Mouse (Mus musculus): Measurements from ENCODE around the gene Ube2o. TPM values are rescaled to one million over a fixed set of nuclear protein-coding genes. Genes with fewer than 3 reads are reported as not detected.
"Not testable (repeated sequence)": the region's sequence is repeated elsewhere in the genome, so short reads cannot be mapped to it uniquely, and the experiment has no call there.

The Ube2o gene
- total and polyA plus RNA-seq, 2 experiments from 2014 or later = 31.3 to 112 TPM

DNA sequence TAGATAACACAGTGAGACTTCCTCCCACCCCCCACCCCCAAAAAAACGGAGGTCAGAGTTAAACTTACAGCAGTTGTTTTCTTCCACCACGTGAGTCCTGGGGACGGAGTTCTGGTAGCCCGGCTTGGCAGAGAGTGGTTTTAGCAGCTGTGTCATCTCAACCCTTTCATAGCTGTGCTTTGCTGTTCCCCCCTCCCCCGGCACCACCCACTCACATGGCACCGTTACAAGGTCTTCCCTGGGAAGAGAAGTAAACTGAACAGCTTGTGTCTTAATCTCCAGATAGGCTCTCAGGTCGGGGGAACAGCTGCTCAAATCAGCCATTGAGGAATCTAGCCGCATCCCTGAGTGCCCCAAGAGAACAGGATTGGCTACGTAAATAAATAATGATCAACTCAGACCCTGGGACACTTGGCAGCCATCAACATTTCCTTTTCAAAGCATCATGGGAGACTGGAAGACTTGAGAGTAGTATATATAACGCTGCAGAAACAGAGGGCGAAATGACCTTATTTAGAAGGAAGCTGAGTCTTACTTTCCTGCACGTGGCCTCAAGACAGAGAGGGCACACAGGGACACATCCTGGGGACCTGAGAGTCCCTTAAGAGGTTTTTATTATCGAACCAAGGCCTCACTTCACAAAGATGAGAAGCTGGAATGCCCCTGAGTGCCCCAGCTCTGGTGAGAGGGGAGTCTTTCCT is 86.6 kb downstream of the Ube2o start:
- peak; percentile 64 for DNase-seq (ENCODE audit: low spot score)
- WGBS = 33% methylated on average over 13 of the region's 13 CpGs
- no peak for ATAC-seq
- no peak for TF ChIP-seq CTCF (IDR thresholded peaks at IDR 0.05; ENCODE audit: low read depth)
- no peaks in the 10 kb centered on the region for H3K27me3 ChIP-seq (ENCODE audit: insufficient read depth, low read length)
- no peak overlapping the region for H3K4me3 ChIP-seq (ENCODE audit: low read length)
- no peaks in the 10 kb centered on the region for H3K4me1 ChIP-seq (ENCODE audit: insufficient read depth, low read length)
- H3K9me3 ChIP-seq (ENCODE audit: low read length) = no peaks in the 10 kb centered on the region
- no peak overlapping the region for H3K4me2 ChIP-seq (ENCODE audit: low read depth, low read length)
- H3K9ac ChIP-seq (replicated peaks; ENCODE audit: low read length) = no peak overlapping the region
- no peaks in the 10 kb centered on the region for H3K36me3 ChIP-seq (ENCODE audit: insufficient read depth, low read length)
- H3K27ac ChIP-seq = 0 out of 2 replicates have a peak overlapping the region, but pooled peaks have one; percentile 32

DNA sequence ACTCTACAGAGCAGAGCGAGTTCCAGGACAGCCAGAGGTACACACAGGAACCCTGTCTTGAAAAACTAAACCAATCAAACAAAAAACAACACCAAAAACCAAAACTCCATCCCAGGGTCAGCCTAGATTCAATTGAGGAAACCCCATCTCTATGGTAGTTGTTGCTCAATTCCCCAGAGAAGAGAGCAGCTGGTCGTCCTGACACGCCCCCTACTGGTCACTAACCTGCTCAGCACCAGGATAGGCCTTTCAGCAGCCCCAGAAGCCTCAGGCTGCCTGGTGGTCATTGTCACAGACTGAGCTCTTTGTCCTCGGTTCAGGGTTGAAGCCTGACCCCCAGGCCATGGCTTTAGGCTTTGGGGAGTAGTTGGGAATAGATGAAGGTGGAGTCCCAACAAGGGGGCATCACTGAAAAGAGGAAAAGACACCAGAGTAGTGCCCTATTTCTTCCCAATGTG is 87.4 kb downstream of the Ube2o start, which contains the start of gene Prpsap1:
TSS of gene Prpsap1 (minus strand) at position 408 of the 458 bp plus-strand sequence.
- Histone ChIP-seq H3K27ac (0 out of 2 replicates have a peak within 1 kb of the TSS, but pooled peaks have one; percentile 32), H3K9ac (replicated peaks; ENCODE audit: low read length) (no peak within 1 kb of the TSS), H3K4me3 (ENCODE audit: low read length) (no peak within 1 kb of the TSS), H3K4me2 (ENCODE audit: low read depth, low read length) (no peak within 1 kb of the TSS), H3K9me3 (ENCODE audit: low read length) (no peaks in the 10 kb centered on the region), H3K36me3 (ENCODE audit: insufficient read depth, low read length) (no peaks in the 10 kb centered on the region), H3K27me3 (ENCODE audit: insufficient read depth, low read length) (no peaks in the 10 kb centered on the region), H3K4me1 (ENCODE audit: insufficient read depth, low read length) (peaks cover 5% of the 10 kb centered on the region; the same call in 1 of the 2 replicates)
- DNase-seq (ENCODE audit: low spot score) = peak; percentile 63
- 27% methylated on average over 4 of the region's 4 CpGs for WGBS
- ATAC-seq = no peak
- TF ChIP-seq CTCF (IDR thresholded peaks at IDR 0.05; ENCODE audit: low read depth) = peak; percentile 71

DNA sequence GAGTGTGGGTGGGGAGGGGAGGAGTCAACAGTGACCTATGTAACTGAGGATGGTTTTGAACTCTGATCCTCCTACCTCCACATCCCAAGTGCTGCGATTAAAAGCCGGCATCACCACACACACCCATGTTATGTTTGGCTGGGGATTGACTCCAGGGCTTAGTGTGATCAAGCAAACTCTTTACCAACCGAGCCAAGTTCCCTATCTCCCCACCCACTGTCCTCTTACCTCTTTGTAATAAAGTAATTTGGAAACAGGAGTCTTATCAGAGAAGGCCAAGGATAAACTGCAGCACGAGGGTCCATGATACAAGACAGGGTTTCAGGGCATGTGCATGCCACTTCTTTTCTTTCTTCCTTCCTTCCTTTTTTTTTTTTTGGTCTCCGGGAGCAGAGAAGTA is 88.1 kb downstream of the Ube2o start:
- Histone ChIP-seq H3K4me1 (ENCODE audit: insufficient read depth, low read length) (peaks cover 5% of the 10 kb centered on the region; the same call in 1 of the 2 replicates), H3K4me2 (ENCODE audit: low read depth, low read length) (no peak overlapping the region), H3K27ac (no peak overlapping the region), H3K36me3 (ENCODE audit: insufficient read depth, low read length) (no peaks in the 10 kb centered on the region), H3K4me3 (ENCODE audit: low read length) (no peak overlapping the region), H3K9ac (replicated peaks; ENCODE audit: low read length) (no peak overlapping the region), H3K9me3 (ENCODE audit: low read length) (no peaks in the 10 kb centered on the region), H3K27me3 (ENCODE audit: insufficient read depth, low read length) (no peaks in the 10 kb centered on the region)
- TF ChIP-seq CTCF (IDR thresholded peaks at IDR 0.05; ENCODE audit: low read depth) = no peak
- DNase-seq (ENCODE audit: low spot score) (no peak), ATAC-seq (no peak)
- 81% methylated on average over 5 of the region's 5 CpGs for WGBS

DNA sequence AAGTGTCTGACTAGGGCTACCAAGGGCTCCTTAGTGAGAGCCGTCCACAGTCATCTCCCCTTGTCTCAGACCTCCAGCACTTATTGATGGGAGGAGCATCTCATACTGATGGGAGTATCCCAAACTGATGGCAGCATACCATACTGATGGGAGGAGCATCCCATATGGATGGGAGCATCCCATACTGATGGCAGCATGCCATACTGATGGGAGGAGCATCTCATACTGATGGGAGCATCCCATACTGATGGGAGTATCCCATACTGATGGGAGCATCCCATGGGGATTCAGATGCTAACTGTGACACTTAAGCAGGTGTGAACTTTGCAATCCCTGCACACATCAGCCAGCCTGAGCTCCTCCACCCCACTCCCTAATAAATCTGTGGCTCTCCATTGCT is 88.7 kb downstream of the Ube2o start:
- WGBS = 70% methylated on average over 1 of the region's 1 CpGs
- not testable (repeated sequence) for H3K4me2 ChIP-seq (ENCODE audit: low read depth, low read length)

DNA sequence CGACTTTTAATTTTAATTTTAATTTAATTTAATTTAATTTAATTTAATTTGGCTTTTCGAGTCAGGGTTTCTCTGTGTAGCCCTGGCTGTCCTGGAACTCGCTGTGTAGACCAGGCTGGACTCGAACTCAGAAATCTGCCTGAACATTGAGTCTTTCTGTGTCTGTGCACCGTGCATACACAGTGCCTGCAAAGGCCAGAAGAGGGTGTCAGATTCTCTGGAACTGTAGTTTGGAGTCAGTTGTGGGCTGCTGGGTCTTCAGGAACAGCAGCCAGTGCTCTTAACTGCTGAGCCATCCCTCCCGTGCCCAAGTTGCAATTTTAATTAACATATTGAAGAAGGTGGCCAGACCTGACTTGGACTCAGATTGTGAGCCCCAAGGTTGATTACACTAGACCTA is 89.9 kb downstream of the Ube2o start:
- H3K9ac ChIP-seq (replicated peaks; ENCODE audit: low read length) = no peak overlapping the region
- 0 out of 2 replicates have a peak, but pooled peaks have one; percentile 9 for TF ChIP-seq CTCF (IDR thresholded peaks at IDR 0.05; ENCODE audit: low read depth)
- H3K4me3 ChIP-seq (ENCODE audit: low read length) = no peak overlapping the region
- H3K27me3 ChIP-seq (ENCODE audit: insufficient read depth, low read length) = no peaks in the 10 kb centered on the region
- no peaks in the 10 kb centered on the region for H3K9me3 ChIP-seq (ENCODE audit: low read length)
- ATAC-seq = no peak
- H3K27ac ChIP-seq = no peak overlapping the region
- no peak overlapping the region for H3K4me2 ChIP-seq (ENCODE audit: low read depth, low read length)
- H3K4me1 ChIP-seq (ENCODE audit: insufficient read depth, low read length) = peaks cover 5% of the 10 kb centered on the region; the same call in 1 of the 2 replicates
- H3K36me3 ChIP-seq (ENCODE audit: insufficient read depth, low read length) = peaks cover under 1% of the 10 kb centered on the region; the same call in 1 of the 2 replicates
- WGBS = 67% methylated on average over 6 of the region's 6 CpGs
- DNase-seq (ENCODE audit: low spot score) = no peak

More for the DNA sequence above, 88.7 kb downstream of the Ube2o start:
- not testable (repeated sequence) for H3K9ac ChIP-seq (replicated peaks; ENCODE audit: low read length); H3K4me1 ChIP-seq (ENCODE audit: insufficient read depth, low read length); H3K9me3 ChIP-seq (ENCODE audit: low read length); H3K27ac ChIP-seq; DNase-seq (ENCODE audit: low spot score); H3K36me3 ChIP-seq (ENCODE audit: insufficient read depth, low read length); ATAC-seq; H3K4me3 ChIP-seq (ENCODE audit: low read length); H3K27me3 ChIP-seq (ENCODE audit: insufficient read depth, low read length)

DNA sequence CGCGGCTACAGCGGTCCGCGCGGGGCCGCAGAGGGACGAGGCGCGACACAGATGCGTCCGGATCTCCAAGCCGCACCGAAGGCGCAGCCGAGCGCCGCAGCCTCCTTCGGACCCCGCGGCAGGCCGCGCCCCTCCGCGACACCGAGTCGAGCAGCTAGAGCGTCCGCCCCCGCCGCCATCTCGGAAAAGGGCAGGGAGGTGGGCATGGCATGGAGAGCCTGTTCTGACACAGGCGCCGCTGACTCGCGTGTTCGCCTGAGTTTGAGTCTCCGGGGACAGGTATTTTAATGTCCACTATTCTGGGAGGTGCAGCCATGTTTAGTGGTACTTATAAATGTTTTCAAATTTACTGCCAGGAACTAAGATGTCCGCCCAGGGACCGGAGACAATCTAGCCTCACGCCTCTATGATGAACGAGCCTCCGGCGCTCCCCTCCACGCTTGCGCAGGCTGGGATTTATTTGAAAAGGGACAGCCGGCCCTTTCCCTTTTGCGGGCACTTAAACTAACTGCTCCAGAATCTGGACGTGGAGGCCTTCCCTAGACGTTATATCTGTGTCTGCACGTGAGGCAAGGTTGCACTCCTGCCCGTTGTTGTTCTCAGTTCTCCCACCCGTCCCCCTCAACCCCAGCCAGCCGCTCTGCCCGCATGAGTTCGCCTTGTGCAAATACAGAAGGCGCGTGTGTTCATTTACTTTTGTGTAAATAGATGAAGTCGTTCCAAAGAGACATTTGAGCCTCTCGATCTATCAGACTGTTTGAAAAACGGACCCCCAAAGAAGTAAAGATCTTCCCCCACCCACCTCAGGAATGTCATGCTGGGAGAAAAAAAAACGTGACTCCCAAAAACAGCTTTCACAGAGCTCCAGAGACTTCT is 90.8 kb downstream of the Ube2o start:
- Histone ChIP-seq H3K27me3 (ENCODE audit: insufficient read depth, low read length) (no peaks in the 10 kb centered on the region), H3K36me3 (ENCODE audit: insufficient read depth, low read length) (peaks cover 6% of the 10 kb centered on the region; the same call in 1 of the 2 replicates), H3K9ac (replicated peaks; ENCODE audit: low read length) (peak overlapping the region; percentile 86), H3K9me3 (ENCODE audit: low read length) (no peaks in the 10 kb centered on the region), H3K4me2 (ENCODE audit: low read depth, low read length) (peak overlapping the region; percentile 62), H3K4me1 (ENCODE audit: insufficient read depth, low read length) (peaks cover 5% of the 10 kb centered on the region; the same call in 1 of the 2 replicates), H3K27ac (peak overlapping the region; percentile 92), H3K4me3 (ENCODE audit: low read length) (peak overlapping the region; percentile 91)
- WGBS = 0% methylated on average over 62 of the region's 62 CpGs
- DNase-seq (ENCODE audit: low spot score) = peak; percentile 96
- peak; percentile 94 for ATAC-seq
- TF ChIP-seq CTCF (IDR thresholded peaks at IDR 0.05; ENCODE audit: low read depth) = no peak
